Mouse (Mus musculus) urinary bladder, postnatal 25 days (tissue): ENCODE results near the gene Krtap3-2.
"Not testable (repeated sequence)": the region's sequence is repeated elsewhere in the genome, so short reads cannot be mapped to it uniquely, and the experiment has no call there.

Experiments
- DNase-seq: peaks from one replicate; pipeline ENCODE4 v3.0.0; 2022; ENCODE audit warnings: low spot score

The Krtap3-2 gene

GRCm38 (mm10) chr11:99556753-99557152, at the start of gene Krtap3-2:
Gene Krtap3-2 (minus strand): TSS chr11:99556853.
- no peak for DNase-seq

- not testable (repeated sequence) for DNase-seq
Measured at GRCm38 (mm10) chr11:99603208-99603607, 46.6 kb upstream of the Krtap3-2 start, which contains the start of gene Gm11938. Gene Gm11938 (minus strand): TSS chr11:99603308.

- DNase-seq, result not testable (repeated sequence)
Measured at GRCm38 (mm10) chr11:99597742-99598141, 41.1 kb upstream of the Krtap3-2 start, which contains the start of gene Krtap9-3. Gene Krtap9-3 (minus strand): TSS chr11:99598105.

- DNase-seq, result no peak
Measured at GRCm38 (mm10) chr11:99590981-99591380, 34.3 kb upstream of the Krtap3-2 start, which contains the start of gene Krtap1-3. Gene Krtap1-3 (minus strand): TSS chr11:99591339.

- DNase-seq, result no peak
Measured at GRCm38 (mm10) chr11:99585096-99585495, 28.4 kb upstream of the Krtap3-2 start.

GRCm38 (mm10) chr11:99583245-99583704, 26.6 kb upstream of the Krtap3-2 start, which contains the start of gene Krtap1-4:
Gene Krtap1-4 (minus strand): TSS chr11:99583654.
- DNase-seq, result no peak

- no peak for DNase-seq
Measured at GRCm38 (mm10) chr11:99581564-99581963, 24.9 kb upstream of the Krtap3-2 start.

GRCm38 (mm10) chr11:99581051-99581450, 24.4 kb upstream of the Krtap3-2 start:
- DNase-seq, result no peak

- DNase-seq, result no peak
Measured at GRCm38 (mm10) chr11:99580636-99581035, 24.0 kb upstream of the Krtap3-2 start, which contains the start of gene Krtap1-5. Gene Krtap1-5 (minus strand): TSS chr11:99581016.

- peak; percentile 68 for DNase-seq
Measured at GRCm38 (mm10) chr11:99574106-99574505, 17.5 kb upstream of the Krtap3-2 start.

- no peak for DNase-seq
Measured at GRCm38 (mm10) chr11:99573164-99573563, 16.5 kb upstream of the Krtap3-2 start.

- no peak for DNase-seq
Measured at GRCm38 (mm10) chr11:99566530-99566929, 9.9 kb upstream of the Krtap3-2 start, which contains the start of gene Krtap3-1. Gene Krtap3-1 (minus strand): TSS chr11:99566630.

- DNase-seq, result no peak
Measured at GRCm38 (mm10) chr11:99562580-99562979, 5.9 kb upstream of the Krtap3-2 start.

GRCm38 (mm10) chr11:99559366-99559765, 2.7 kb upstream of the Krtap3-2 start, which contains the start of gene Gm11939:
Gene Gm11939 (minus strand): TSS chr11:99559466.
- no peak for DNase-seq

- DNase-seq, result no peak
Measured at GRCm38 (mm10) chr11:99557976-99558745, 1.5 kb upstream of the Krtap3-2 start.

- DNase-seq, result no peak
Measured at GRCm38 (mm10) chr11:99556195-99556594, 458 bp downstream of the Krtap3-2 start.

GRCm38 (mm10) chr11:99550765-99551164, 5.9 kb downstream of the Krtap3-2 start, which contains the start of gene Krtap3-3:
Gene Krtap3-3 (minus strand): TSS chr11:99550865.
- no peak for DNase-seq

- DNase-seq, result no peak
Measured at GRCm38 (mm10) chr11:99547892-99548291, 8.8 kb downstream of the Krtap3-2 start.

GRCm38 (mm10) chr11:99539721-99540120, 16.9 kb downstream of the Krtap3-2 start:
- DNase-seq, result no peak

- no peak for DNase-seq
Measured at GRCm38 (mm10) chr11:99521288-99521860, 35.3 kb downstream of the Krtap3-2 start, which contains the start of gene Krt39. Gene Krt39 (minus strand): TSS chr11:99521338.

GRCm38 (mm10) chr11:99514098-99514497, 42.6 kb downstream of the Krtap3-2 start:
- peak; percentile 22 for DNase-seq
